Mouse (Mus musculus) monocyte, adult 5-6 weeks (primary cell): Measurements from ENCODE around the gene Hhat. TPM values are rescaled to one million over a fixed set of nuclear protein-coding genes. Genes with fewer than 3 reads are reported as not detected.

Experiments used
- ATAC-seq: fragments of 153-309, 156-312 bp; replicated peaks from 2 replicates; pipeline ENCODE4 v1.8.0; 2017; ENCODE audit warnings: mild to moderate bottlenecking; ENCODE audit not compliant: low TSS enrichment, insufficient number of reproducible peaks, severe bottlenecking, poor library complexity, low FRiP score
- total RNA-seq: library from RNA; stranded (forward); fragments of 200-1000, 200-491, 200-594 nt; gene quantifications from 3 replicates; pipeline ENCODE4 v1.2.3, GENCODE M21; 2017

Gene Hhat
- total RNA-seq = 0.85 to 3.6 TPM (median 1.7 TPM) in 3 replicates

DNA sequence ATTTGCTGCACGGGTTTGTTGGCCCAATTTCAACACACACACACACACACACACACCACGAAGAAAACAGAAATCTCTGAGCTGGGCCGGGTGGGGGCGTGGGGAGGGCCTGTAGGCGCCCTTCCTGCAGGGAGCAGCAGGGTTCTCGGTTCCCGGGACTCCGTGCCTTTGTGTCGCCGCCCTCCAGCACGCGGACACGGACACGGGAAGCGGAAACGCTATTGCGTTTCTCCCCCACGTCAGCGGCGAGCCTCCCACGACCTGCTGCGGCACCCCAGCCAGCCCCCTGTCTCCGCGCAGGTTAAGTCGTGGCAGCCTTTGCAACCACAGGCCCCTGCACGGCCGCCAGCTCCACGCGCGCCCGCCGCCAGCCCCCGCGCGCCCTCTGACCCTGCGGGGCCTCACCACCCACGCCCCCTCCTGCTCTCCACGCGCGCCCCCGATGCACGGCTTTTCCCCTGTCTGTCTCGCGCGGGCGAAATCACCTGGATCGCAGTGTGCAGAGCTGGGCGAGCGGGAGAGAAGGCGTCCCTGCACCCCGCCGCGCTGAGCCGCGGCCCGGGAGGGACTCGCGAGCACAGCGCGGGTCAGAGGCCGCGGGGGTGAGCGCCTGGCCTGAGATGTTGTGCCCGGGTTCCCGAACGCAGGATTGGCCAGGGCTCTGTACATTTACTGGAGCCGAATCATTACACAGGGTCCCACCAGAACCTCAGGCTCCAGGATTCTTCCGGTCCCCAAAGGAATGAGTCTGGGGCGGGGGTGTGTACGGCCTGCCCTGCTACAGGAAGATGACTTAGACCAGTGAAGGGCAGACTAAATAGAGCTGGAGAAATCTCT is at the start of gene Hhat:
Gene Hhat (minus strand): TSS at position 729 of the 837 bp plus-strand sequence.
- peak; percentile 83 for ATAC-seq

DNA sequence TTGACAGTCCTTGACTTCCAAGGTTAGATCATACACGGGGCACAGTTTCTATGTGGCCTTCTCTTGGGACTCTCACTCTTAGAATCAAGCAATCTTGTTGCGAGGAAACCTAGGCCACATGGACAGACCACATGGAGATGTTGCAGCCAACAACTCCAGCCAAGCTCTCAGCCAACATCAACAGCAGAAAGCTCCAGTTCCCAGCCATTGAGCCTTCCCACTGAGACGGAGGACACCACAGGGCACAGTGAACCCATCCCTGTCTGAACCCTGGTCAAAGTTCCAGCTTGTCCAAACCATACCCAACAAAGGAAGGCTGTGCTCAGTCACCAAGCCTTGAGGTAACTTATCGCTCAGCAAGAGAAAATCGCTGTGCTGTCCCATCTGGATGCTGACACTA is 47.3 kb upstream of the Hhat start:
- no peak for ATAC-seq

DNA sequence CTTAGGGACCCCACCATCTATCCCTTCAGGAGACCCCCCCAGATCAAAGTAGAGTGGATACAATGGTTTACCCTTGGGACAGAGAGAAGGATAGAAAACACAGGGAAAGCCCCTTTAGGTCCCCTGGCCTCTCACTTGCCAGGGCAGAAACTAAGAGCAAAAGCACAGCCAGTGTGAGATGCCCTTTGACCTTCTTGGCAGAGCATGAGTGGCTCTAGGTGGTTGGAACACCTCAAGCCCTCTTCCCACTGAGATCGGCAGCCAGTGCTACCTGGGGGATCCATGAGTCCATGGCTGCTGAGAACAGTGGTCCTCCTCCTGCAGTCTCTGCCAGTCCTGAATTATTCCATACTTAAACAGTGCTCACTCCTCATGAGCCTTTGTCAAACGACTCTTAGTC is 44.8 kb upstream of the Hhat start:
- ATAC-seq = no peak

DNA sequence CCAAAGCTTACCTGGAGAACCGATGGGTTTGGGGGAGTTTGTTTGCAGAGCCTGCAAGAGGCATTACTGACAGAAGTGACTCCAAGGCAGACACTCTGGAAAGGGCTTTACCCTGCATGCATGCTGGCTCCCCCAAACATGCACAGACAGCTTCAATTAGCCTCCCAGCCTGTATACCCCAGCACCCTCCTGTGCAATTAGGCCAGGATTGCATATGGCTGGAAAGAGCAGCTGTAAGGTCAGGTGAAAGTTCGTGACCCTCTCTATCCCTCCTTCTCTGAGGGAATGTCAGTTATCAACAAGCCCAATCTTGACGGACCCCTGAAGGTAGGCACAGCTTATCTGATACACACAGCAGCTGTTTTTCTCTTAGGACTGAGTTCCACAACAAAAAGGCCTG is 43.7 kb upstream of the Hhat start:
- no peak for ATAC-seq

DNA sequence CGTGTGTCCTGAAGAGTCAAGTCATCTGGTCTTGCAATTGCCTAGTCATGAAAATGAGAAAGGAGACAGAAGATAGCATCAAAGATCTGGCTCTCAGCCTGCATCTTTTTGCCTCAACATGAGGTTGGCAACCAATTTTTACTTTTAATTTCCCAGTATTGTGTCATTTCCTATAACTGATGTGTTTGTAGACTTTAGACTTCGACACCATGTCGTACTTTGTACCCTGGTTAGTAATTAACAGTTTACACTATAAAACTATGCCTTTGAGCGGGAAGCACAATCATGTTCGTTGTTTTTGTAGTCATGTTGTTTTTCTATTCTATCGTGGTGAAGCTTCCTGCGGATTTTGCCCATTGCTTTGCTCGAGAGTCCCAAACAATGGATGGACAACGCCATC is 41.7 kb upstream of the Hhat start:
- no peak for ATAC-seq

DNA sequence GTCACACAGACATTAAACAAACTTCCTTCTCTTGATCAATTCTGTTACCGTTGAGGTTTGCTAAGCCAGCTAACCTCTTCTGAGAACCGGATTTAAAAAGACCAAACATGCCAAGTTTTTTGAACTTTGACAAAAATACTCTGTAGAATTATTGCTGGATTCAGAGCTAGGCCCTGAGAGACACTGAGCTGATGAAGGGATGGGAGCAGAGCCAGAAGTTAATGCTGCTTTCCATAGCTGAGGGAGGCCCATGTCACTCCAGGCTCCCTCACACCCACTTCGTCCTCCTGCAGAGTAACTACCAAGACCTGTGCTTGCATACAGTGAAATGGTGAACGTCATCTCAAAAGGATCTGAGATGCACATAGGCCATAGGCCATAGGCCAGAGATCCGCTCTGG is 41.3 kb upstream of the Hhat start:
- no peak for ATAC-seq

DNA sequence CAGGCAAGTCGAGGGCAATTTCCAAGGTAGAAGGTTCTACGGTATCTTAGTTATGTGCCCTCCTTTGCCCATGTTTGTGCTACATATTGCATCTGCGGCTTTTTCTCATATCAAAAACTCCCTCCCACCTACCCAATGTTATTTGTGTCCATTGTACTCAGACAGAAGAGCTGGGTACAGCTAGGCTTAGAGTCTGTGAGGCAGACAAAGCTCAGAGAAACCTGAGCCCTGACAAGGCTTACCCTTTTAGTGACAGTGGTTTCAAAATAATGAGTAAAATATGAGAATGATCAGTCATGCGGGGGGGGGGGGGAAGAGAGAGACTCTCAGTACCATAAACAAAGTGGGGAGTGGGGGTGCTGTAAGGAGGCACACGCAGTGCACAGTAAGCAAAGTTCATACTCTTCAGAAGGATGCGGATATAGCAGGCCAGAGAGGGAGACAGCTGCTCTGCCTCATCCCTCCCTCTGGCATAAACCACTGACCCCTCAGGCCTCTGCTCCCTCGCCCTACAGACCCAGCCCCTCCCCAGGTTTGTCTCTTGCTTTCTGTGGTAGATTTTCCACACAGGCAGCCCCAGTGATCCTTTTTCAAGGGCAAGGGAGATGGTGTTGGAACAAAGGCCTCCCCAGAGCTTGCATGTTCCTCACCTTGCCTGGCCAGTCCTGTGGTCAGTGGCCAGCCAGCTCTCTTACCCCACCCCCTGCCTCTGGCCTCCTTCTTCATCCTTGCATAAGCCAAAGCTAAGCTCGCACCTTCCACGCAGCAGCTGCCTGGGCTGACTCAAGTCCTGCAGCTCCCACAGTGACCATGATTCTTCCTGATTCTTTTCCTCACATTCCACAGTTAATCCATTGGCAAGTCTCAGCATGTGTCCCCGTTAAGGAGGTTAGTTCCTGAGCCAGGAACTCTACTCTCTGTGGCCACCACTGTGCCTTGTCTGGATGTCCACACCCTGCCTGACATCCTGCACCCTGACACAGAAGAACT is 35.4 kb upstream of the Hhat start:
- no peak for ATAC-seq

DNA sequence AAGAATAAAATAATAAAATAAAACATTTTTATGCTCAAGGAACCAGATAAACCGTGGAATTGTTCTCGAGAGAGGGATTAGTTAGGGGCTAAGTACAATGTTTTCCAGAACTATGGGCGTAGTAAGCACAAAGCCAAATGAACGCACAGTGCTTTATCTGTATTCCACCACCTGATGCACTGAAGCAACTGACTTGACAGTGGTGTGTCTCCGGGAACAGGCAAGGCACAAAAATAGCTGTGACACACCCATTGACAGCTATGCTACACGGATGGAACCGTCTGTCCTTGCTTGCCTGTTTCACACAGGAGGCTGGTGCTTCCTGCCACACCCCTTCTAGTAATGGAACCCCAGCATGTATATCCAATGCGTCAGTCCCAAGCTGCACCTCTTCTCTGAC is 29.3 kb upstream of the Hhat start:
- no peak for ATAC-seq

DNA sequence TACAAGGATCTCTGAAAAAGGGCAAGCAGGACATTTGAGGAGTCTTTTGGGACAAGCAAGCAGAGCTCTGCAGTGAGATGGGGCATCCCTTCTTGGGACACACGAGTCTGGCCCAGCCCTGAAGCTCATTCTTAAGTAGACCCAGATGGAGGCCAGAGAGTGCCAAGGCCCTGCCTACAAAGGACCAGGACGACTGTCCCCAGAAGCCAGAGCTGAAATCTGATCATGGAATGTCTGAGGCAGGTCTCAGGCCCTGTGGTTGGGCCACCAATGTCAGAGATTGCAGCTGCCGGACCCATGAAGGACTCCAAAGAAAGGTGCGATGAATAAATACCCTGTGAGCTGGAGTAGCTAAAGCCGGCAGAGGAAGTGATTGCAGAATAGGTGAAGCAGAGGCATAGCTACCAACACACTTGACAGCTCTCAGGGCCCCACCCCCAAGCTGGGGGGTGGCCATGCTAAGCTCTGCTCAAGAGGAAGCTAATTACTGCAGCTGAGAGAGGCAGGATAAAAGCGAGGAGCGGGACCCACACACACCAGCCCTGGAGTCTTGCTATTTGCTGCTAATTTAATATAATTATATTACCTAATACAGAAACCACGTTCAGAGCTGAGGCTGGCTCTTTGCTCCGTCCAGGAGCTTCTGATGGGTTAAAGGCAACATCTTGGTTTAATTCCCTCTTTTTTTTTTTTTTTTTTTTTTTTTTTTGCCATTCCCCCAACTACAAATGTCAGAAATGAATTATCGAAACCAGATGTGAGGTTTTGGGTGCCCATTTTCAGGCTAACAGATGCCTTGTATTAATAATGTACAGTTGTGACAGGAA is 28.4 kb upstream of the Hhat start:
- no peak for ATAC-seq

DNA sequence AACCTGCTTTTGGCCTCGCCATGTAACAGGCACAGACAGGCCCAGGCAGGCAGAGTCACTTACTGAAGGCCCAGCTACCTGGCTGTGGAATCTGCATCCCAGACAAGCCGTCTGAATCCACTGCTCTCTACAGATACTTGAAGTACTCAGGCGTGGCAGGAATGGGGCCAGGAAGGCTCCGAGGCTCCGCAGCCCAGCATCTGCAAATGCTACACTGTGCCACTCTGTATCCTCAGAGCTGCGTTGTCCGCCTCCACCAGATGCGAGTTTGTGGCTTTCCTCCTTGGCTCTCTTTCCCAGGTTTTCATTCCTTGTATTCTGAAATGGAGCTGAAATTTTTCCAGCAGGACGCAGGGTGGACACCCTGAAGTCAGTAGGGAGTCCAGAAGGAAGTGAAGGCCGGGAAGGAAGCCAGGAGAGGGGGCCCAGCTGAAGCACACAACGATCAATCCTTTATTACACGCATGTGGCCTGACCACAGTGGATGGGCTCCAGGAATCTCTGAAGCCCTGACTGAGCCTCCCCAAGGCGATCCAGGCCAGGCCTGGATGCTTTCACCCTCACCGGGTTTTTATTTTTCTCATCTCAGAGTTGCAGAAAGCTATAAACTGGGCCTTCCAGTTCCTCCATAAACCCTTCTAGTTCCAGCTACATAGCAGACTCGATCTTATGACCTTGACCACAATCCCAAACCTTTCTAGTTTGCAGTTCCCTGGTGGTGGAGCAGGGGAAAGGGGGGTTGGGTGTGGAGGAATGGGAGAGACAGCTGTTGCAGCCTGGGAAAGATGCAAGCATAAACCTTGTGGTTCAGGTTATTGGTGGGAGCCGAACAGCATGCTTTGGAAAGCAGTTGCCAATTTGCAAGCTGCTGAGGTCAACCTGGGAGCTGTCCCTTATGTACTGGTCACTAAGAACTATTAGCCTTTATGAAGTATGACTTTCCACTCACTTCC is 27.5 kb upstream of the Hhat start:
- no peak for ATAC-seq

DNA sequence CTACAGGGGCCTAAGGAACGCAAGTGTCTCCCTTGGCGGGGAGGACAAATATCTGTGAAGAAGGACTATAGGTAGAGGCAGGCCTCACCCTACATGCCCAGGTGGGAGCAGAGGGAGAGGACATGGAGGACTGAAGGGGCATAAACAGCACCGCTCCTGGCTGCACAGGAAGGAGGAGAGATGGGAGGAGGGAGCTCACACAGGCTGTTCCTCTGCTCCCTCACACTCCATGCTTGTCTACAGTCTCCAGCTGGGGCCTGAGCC is 25.9 kb upstream of the Hhat start:
- ATAC-seq = no peak

DNA sequence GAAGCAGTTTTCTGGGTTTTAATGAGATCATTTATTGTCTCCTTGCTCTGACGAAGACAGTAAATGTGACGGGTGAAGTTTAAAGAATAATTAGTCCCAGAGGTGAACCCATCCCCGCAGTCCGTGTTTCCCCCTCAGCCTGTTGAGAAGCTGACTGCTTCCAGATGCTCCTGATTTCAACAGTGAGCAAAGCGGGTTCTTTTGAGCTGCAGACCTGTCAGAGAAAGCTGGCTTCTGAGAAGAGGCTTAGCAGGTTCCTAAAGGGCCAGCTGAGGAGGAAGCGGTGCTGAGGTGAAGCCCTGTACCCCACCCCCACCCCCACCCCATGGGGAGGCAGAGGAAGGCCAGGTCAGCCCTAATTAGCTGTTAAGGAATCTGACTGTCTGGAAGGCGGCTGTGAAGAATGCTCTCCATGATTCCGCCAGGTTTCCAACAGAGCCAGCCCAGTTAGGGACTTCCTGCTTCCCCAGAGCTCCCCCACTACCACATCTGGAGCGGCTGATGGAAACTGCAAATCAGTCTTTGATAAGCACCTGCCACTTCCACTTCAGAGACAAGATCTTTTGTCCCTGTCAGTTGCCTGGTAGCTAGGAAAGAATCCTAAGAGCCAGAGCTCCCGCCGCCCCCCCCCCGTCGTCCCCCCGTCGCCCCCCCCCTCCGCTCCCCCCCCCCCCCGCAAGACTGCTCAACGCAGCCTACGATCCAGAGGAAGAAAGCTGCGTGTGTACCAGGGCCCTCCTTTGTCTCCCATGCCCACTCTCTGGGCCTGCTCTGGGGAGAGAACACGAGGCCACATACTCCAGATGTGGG is 25.4 kb upstream of the Hhat start:
- no peak for ATAC-seq

DNA sequence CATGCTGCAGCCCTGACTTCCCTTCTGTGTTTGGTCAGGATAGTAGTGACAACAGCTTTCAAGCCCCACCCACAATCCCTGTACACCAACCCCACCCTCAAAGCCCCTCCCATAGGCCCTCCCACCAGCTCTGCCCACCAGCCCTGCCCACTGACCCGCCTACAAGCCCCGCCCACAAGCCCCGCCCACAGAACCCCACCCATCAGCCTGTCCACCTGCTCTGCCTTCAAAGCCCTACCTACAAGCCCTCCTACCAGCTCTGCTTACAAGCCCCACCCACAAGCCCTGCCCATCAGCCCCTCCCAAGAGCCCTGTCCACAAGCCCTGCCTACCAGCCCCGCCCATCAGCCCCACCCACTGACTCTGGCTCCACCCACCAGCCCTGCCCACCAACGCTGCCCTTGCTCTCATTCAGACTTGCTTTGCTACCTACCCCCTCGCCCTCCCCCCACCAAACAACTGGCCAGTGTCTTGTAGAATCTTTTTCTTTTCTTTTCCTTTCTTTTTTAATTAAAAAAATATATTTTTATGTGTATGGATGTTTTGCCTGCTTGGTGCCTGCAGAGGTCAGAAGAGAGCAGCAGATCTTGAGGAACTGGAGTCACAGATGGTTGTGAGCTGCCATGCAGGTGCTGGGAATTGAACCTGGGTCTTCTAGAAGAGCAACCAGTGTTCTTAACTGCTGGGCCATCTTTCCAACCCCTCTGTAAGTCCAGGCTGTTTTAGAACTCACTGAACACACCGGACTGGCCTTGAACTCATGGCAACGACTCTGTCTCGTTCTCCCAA is 24.1 kb upstream of the Hhat start:
- no peak for ATAC-seq

DNA sequence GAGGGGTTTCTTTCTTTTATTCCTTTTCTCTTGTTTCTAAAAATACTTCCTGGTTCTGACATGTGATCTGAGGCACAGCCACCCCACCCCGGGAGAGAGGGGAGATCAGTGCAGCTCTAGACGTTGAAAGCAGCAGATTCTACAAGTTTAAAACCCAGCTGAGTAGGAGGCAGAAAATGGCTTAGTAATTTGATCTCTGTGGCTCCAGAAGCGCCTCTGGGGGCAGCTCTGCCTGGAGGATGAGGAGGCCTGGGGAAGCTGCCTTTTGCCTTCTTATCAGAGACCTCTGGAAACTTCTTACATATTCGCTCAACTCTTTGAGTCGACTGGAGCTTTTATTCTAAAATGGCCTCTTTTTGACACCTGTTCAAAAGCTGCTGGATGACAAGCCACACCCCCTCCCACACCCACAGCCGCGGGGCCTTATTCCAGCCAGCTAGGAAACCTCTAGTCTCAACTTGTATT is 20.9 kb upstream of the Hhat start:
- no peak for ATAC-seq

DNA sequence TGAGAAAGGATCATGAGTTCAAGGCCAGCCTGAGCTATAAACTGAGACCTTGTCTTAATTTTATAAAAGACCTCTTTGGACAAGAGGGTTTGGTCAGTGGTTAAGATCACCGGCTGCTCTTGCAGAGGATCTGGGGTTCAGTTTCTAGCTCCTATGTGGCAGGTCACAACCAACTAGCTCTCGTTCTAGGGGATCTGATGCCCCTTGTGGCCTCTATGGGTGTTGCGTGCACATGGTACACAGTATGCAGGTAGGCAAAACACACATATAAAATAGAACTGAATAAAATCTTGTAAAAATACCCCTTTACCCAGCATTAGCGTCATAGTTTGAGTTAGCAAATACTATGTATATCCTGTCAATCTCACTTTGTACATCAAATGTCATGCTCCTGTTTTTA is 19.4 kb upstream of the Hhat start:
- ATAC-seq = no peak

DNA sequence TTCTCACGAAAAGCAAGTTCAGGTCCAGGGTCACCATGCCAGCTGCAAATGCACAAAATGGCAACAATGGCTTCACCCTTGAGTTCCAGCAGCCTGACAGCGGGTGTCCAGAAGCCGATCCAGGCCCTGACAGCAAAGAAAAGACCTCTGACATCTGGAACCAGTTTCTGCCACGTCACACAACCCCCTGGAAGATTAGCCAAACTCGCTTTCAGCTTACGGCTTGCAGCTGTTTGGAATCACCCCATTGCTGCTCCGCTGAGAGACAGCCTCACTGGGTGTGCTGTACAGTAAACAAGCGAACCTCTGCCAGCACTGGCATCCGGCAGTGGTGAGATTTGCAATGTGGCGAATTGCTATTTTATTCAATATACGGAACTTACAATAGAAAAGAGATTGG is 18.8 kb upstream of the Hhat start:
- ATAC-seq = no peak

DNA sequence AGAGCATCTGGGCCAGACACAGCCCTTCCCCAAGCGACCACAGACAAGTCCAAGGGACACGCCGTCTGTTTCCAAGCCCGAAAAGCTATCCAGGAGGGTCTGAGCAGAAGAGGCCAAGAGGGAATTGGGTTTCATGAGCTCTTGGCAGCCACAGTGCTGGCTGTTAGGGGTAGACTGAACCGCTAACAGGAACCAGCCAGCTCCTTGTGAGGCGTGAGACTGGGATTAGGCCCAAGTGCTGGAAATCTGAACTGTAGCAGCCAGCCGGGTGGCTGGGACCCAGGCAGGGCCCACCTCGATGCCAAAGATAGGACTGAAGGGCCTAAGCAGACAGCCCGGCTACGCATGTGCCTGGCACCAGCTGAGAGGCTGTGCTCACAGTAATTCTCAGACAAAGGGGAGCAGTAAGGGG is 18.1 kb upstream of the Hhat start:
- no peak for ATAC-seq
